Mouse (Mus musculus): ENCODE measurements around the gene Asxl1.
A peak's percentile ranks its signal among the peaks of the same experiment; 100 is the strongest.

The Asxl1 gene

DNA sequence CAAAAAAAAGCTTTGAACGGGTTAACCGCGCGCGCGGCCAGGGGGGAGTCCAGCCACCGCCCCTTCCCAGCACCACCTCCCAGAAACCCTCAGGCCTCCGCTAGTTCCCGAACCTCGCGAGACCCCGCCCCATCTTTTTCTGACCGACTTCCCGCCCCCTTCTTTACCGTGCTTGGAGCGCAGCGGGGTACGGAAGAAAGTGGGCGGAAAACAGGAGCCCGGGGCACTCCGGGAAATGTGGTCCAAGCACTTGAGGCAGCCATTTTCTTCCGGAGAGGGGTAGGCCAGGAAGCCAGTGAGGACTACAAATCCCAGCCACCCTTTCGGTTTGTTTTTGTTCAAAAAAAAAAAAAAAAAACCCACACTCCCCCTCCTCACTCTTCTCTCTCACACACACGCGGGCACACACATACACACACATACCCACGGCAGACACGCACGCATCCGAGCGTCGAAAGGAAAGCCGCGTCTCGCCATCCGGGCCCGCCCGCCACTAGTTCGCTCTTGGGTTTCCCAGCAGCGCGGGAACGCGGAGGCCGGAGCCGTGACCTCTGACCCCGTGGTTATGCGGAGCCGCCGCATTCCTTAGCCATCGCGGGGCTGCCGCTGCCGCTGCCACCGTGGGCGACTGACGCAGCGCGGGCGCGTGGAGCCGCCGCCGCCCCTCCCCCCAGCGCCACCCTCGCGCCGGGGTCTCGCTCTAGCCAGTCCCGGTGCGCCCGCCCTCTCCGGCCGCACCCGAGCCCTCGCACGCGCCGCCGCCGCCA, at the start of gene Asxl1:
Gene Asxl1, plus strand, starts transcription at position 376 of the 767 bp plus-strand sequence.
- peak; percentile 92 for DNase-seq (ENCODE audit: low spot score)

DNA sequence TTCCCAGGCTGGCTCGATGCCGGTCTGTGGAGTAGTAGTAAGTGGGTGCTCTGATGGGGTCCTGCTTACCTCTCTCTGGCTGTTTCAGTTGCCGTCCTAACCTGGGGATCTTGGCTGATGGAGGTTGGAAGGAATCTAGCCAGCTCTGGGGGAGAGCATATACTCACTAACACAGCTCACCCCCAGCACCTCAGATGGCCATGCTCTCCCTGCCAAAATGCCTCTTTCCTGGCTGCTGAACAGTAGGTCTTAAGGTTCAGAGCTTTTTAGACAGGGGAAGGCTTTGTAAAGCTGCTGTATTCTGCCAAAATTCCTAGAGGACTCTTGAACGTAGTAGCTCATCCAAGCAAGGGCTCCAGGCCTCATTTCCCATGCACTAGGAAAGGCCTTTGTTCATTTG, 47.9 kb upstream of the Asxl1 start:
- DNase-seq (ENCODE audit: low spot score) = no peak

DNA sequence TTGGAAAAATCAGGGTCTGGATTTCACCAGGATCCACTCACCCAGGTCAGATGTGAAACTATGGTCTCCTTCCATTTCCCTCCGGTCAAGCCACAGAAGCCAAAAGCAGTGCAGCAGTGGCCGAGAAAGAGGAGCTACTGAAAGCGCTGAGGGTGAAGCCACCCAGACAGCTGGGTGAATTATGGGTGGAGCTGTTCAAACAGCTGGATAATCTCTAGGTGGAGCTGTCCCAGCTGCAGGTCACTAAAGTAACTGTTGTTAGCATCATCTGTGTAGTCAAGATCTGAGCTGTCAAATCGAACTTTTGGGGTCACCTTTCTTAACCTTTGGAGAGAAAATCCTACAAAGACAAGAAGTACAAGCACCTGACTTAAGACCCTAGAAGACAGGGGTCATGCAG, 47.2 kb upstream of the Asxl1 start:
- DNase-seq (ENCODE audit: low spot score) = no peak

DNA sequence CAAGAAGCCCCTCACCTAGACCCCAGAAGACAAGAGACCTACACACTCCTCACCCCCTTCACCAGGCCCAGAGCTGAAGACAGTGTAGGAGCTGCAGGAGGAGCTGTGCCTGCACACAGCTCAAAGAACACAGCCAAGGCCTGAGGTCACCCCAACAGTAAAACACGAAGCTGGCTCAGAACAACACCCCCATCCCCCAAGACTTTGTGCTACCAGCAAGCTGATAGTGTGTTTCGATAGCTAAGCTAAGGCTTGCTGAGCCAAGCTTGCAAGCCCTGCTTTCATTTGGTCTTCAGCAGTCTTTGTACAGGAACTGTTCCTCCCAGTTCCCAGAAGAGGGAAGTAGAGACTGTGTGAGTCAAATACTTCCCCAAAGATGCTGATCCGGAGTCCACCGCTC, 46.8 kb upstream of the Asxl1 start:
- no peak for DNase-seq (ENCODE audit: low spot score)

DNA sequence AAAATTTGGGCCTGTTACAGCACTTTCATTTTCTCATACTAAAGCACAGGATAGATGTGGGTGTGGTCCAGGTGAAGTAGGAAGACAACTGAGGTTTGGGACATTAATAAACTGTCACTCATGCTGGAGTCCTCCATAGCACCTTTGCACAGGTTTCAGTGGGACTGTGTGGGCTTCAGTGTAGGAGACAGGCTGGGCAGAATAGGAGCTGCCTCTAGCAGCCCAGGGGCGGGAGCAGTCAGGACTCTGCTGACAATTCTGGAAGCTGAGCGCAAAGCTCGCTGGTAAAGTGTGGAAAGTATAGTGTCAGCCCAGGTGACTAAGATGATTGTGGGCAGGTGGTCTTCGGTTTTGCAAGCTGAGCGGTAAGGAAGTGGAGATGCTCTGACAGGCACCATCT, 44.5 kb upstream of the Asxl1 start:
- DNase-seq (ENCODE audit: low spot score) = no peak

DNA sequence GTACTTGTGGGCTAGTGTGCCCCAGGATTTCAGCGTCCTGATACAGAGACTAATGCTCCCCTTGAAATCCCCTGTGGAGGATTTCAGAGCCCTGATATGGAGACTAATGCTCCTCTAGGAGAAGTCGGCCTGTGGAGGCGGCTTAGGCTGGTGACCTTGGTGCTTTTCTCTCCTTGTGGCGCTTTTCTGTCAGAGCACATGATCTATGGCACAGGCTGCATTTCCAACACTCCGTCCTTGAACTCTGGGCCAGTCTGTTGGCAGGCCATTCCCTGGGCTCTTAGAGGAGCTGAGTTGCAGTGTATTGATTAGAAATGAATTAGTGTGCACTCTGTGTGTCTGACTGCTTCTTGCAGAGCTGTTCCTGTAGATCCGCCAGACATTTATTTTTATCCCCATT, 40.4 kb upstream of the Asxl1 start:
- no peak for DNase-seq (ENCODE audit: low spot score)

DNA sequence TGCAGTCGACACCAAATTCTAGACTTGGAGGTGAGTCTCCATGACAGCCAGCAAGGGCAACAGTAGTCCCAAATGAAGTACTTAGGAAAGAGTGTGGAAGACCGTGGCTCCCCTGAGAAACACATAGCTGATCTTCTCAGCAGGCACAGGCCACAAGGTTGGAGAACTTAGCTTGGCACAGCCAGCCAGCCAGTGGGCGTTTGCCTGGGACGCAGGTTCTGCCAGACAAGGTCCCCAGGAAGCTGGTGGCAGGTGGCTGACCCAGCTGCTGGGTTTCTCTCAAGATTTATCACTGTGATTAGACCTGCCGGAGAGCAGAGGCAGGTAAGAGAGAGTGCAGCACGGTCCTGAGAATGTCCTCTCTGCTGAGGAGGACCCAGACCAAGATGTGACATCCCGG, 37.0 kb upstream of the Asxl1 start:
- no peak for DNase-seq (ENCODE audit: low spot score)

DNA sequence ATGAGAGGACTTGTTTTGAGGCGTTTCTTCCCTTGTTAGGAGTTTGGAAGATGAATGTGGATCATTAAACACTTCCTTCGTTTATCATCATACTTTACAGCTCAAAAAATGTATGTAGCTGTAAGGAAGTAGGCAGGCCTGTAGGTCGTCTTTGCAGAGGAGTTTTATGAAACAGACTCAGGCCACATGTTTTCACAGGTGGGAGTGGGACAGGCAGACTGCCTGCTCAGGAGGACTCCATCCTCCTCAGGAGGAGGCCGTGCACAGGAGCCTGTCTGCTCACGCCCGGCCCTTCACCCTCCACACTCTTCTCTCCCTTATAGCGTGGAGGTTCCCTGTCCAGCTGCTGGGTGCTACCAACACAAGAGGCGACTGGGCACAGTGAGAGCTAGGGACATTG, 36.5 kb upstream of the Asxl1 start:
- DNase-seq (ENCODE audit: low spot score) = no peak

DNA sequence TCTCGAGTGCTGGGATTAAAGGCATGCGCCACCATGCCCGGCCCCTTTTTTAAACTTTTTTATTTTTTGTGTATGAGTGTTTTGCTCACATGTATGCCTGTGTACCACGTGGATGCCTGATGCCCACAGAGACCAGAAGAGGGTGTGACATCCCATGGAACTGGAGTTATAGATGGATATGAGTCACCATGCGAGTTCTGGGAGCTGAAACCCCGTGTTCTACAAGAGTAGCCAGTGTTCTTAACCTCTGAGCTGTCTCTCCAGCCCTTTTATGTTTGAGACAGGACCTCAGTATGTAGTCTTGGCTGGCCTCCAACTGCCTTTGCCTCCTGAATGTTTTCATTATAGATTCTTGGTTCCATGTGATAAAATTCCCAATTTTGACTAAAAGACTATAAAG, 35.4 kb upstream of the Asxl1 start:
- DNase-seq (ENCODE audit: low spot score) = no peak

DNA sequence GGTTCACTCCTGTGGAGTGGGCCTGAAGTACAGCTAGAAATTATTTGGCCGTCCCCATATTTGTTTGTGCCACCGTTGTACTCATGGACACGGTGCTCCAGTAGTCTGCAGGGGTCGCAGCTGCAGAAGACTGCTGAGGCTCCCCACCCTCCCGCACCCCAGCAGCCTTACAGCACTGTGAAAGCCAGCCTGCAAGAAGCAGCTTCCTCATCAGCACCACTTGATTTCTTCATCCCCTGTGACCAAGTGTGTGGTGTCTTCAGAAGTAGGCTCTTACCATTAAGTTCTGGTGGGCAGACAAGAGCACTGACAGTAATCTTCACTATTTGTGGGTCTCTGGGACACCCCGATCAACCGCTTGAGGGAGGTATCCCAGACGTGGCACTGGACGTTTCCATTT, 32.7 kb upstream of the Asxl1 start:
- no peak for DNase-seq (ENCODE audit: low spot score)

DNA sequence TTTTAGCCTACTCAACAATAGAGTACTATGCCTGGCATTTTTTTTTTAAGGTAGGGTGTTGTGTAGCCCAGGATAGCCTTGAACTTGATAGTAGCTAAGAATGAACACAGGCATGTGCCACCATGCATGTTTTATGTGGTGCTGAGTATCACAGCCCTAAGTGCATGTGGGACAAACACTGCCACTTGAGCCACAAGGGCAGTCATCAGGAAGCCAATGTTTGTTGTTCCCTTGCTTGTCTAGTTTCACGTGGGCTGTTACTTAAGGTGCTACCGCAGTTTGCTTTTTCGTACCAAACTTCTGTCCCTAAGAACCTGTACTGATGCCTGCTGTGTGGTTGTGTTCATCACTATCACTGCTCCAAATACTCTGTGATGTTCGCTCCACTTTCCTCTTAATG, 27.2 kb upstream of the Asxl1 start:
- DNase-seq (ENCODE audit: low spot score) = no peak

DNA sequence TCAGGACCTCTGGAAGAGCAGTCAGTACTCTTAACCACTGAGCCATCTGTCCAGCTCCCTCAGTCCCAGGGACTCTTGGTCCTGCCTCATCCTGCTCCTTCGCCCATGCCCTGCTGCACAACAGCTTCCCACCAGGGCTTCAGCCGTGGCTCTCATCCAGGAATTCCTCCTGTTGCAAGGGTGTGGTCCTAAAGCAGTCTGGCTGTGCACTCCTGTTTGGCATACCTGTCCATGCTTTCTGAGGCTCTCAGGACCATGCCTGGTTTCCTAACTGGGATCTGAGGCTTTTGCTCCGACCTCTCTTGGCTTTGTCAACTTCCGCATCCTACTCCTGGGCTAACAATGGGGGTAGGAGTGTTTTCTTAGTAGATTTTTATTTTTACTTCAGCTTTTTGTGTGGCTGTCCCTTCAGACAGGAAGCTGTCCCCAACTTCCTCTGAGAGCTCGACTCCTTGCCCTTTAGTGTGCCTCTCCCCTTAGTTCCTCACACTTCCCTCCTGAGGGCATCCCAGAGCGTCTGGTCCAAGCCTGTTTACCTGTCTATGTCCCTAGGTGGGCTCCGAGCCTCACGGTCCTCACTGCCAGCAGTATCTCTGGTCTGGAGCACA, 26.5 kb upstream of the Asxl1 start:
- no peak for DNase-seq (ENCODE audit: low spot score)

DNA sequence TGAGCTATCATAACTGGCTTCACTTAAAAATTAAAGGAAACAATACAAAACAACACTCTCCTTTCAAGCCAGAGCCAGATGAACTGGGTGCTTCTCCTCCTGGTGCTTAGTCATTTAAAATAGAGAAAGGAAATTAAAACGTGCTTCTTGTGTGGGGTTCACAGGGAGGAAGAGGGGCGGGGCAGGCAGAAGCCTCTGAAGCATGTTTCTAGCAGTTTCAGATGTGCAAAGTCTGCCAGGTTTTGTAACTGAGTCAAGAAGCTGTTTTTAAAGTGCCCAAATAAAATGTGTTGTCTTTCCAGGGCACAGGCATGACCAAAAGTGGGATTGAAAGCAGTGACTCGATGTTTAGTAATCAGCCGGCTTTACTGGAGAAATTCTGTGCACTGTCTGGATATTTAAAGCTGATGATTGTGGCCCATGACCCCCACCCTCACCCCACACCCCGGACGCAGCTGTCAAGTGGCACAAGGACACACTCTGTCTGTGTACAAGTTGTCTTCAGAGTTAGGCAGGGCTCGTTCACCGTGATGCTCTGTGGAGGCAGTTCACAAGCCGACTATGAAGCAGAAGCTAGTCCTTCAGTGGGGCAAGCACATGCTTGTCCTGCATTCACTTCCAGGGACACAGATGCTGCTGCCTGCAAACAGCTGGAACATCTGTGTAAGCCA, 19.8 kb upstream of the Asxl1 start:
- no peak for DNase-seq (ENCODE audit: low spot score)

DNA sequence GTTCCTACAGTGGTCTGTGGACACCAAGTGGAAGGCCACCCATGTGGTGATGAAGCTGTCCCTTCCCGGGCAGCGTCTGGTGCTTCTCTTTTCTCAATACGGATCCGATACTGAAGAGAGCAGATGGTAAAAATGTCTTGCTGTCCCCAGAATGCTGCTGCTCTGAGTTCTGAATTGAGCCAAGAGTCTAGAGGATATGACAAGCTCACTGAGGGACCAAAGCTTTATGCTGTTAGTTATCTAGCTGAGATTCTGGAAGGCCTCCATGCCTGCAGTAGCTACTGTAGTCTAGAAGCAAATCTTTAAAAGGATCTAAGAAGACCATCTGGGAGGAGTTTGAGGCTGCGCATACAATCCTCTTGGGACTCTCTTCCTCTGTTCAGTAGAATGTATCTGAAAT, 13.4 kb upstream of the Asxl1 start:
- DNase-seq (ENCODE audit: low spot score) = no peak

DNA sequence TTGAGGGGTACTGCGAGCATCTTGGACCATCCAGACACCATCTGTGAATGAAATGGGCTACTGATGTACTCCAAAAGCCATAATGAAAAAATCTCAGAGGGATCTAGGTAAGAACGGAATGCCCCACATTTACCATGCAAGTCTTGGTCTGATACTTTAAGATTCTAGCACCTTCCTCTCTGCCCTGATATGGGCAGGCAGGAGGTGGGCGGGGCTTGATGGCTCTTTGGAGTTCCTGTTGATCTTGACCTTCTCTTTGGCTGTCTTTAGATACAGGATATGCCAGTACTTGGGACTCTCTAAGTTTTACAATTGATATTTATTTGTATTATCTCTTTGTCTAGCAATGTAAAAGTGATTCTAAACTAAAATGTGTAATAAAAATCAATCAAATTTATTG, 12.6 kb upstream of the Asxl1 start:
- DNase-seq (ENCODE audit: low spot score) = peak; percentile 29

DNA sequence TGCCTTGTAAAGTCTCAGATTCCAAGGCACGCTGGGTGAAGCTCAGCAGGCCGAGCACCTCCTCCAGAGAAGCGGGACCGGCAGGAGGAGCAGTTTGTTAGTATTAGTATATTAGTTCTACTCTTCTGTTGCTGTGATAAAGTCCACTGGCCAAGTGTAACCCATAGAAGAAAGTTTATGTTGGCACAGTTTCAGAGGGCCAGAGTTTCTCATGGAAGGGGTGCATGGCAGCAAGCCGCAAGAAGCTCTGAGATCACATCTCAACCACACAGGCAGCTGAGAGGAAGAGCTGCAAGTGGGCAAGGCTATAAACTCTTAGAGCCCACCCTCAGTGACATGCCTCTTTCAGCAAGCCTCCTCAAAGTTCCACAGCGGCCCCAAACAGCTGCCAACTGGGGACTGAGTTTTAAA, 11.8 kb upstream of the Asxl1 start:
- DNase-seq (ENCODE audit: low spot score) = no peak

DNA sequence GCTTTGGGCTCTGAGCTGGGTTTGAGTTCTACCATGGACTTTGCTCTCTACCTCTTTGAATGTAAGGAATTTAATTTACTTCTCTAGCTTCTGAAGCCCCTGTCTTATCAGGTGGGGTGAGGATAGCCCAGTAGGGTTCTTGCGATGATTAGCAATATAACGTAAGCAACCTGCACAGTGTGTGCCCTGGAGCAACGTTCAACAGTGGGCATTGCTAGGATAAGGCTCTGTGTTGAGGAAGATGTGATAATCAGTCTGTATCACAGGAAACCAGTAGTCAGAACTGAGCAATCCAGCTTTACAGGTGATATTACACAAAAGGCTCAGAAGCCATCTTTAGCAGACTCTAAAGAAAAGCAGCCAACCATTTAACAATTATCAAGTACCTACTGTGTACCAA, 11.3 kb upstream of the Asxl1 start:
- no peak for DNase-seq (ENCODE audit: low spot score)

DNA sequence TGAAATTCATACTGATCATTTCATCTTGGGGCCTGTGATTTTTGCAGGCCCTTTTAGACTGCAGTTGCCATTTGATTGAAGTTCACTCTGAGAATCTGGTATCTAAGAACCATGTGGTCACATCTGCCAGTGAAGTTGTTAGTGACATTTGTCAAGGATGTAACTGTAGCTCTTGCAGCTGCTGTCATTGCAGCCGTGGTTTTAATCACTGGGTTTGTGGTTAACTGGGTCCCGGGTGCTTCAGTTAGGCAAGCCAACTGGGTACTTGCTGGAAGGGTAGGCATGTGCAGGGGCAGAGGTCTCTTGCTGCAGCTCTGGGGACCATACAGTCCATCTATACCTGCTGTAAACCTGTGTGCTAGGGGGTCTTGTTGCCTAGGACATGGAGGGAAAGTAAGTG, 9.5 kb upstream of the Asxl1 start:
- no peak for DNase-seq (ENCODE audit: low spot score)

DNA sequence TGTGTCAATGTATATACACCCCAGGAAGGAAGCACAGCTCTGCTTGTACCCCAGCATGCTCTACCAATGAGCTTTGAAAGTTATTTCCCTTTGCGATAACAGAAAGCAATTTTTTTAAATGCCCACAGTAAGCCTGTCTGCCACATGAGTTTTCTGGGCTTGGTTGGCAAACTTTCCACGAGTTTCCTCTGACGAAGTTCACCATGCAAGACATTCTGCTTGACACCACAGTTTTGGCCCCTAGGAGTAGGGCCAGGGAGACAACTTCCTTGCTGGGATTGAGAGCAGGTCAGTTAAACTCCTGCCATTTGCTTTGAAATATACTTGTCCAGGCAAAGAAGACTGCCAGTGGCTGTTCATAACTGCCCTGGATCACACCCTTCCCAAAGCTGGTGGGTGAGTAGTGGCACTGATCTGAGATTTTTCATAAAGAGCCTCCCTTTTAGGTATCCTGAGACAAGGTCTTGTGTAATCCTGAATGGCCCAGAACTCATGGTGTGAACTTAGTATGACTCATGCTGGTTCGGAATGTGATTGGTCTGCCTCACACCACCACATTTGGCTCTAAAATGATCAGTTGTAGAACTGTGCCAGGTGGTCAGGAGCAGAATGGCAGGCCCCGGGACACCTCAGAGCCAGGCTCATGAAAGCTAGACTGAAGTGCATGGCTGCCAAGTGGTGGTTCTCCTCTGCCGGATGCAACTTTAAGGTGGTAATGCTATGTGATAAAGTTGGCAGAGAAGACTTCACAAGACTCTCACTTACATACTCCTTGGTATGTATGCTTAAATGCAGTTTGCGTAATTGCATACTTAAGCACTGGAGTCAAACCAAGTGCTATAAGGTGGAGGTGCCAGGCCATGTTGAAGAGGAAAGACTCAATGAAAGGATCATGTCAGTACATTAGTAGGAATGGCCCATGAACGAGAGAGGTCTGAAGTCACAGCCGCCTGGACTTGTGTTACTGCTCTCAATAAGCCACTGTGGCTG, 7.0 kb upstream of the Asxl1 start:
- no peak for DNase-seq (ENCODE audit: low spot score)

DNA sequence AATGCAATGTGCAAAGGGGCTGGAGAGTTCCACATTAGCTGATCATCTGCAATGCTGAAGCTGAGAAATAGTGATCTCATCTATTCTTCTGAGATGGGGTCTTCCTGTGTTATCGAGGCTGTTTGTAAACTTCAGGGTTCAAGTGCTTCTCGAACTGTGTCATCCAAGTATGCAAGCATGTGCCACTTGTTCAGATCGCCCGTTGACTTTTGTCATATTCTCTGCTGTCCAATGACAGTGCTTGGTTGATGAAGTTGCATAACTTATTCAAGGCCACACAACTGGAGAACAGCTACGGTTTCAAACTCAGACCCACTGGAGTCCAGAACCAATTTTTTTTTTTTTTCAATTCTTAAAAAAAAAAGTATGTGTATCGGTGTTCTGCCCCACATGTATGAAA, 3.5 kb upstream of the Asxl1 start:
- DNase-seq (ENCODE audit: low spot score) = no peak

DNA sequence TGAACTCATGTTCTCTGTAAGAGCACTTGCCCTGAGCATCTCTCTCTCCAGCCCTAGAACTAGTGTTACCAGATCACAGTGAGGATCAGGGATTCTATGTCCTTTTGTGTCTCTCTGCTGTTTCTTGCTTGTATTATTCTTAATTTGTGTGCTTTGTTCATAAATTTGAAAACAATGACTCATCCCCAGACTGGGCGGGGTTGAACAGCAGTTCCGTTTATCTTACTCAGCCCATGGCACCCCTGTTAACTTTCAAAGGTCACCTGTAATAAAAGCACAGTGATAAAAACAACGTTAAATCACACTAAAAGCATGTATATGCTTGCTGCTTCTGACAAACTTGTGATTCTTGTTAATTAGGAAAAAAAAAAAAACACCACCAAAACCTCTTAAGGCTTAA, 3.0 kb upstream of the Asxl1 start:
- peak; percentile 57 for DNase-seq (ENCODE audit: low spot score)

DNA sequence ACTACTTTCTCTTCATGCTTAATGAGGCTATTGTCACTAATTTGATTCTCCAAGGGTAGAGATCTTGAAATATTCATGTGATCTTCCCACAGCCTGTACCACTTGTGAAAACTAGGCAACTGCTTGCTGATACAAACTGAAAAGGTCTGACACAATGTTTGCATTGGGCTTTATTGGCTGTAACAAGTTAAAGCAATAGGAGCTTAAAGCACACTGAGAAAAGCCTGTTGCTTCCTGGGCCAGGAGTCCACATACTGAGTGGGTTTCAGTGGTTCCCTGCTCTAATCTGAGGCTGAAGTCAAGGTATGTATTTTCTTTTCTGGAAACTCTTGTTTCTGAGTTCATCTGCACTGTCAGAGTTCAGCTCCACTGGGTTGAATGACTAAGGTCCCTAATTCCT, 2.4 kb upstream of the Asxl1 start:
- DNase-seq (ENCODE audit: low spot score) = no peak
